Mouse (Mus musculus): ENCODE measurements around the gene Tfec.

Tfec gene

GRCm38 (mm10) chr6:16794036-16794435 is 104.2 kb downstream of the Tfec start:
- DNase-seq (ENCODE audit: low spot score): peak; percentile 30

- no peak for DNase-seq (ENCODE audit: low spot score)
Observed at GRCm38 (mm10) chr6:16785166-16785565, 113.1 kb downstream of the Tfec start.
